Mouse (Mus musculus): ENCODE results near the gene Gm2696.
"Not testable (repeated sequence)": the region's sequence is repeated elsewhere in the genome, so short reads cannot be mapped to it uniquely, and the experiment has no call there.

The Gm2696 gene

GRCm38 (mm10) chr10:77814382-77814781, at the start of gene Gm2696:
Gene Gm2696 (plus strand): TSS chr10:77814682.
- in situ Hi-C loops (cut with MboI, MseI), result no loop called here

DNA sequence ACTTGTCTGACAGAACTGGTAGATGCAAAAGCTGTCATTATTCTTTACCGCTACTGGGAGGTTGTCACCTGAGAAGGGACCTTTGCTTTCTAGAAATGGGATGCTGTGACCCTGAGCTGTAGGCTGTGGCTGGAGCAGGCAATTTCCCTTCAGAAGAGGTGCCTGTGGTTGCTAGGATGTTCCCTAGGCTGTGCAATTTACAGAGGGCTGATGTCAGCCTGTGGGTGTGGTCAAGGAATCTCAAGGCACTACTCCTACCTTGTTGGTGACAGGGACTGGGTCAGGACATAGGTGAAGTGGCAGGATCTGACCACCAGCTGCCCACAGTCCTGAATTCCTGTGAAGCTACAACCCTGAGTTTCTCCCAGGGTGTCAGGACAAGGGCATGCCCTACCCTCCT, 44.8 kb upstream of the Gm2696 start:
- in situ Hi-C loops (cut with MboI, MseI), result no loop called here

GRCm38 (mm10) chr10:77771225-77771624, 43.3 kb upstream of the Gm2696 start, which contains the start of gene Gm3238:
Gene Gm3238 (minus strand): TSS chr10:77771325.
- in situ Hi-C loops (cut with MboI, MseI), result not testable (repeated sequence)

DNA sequence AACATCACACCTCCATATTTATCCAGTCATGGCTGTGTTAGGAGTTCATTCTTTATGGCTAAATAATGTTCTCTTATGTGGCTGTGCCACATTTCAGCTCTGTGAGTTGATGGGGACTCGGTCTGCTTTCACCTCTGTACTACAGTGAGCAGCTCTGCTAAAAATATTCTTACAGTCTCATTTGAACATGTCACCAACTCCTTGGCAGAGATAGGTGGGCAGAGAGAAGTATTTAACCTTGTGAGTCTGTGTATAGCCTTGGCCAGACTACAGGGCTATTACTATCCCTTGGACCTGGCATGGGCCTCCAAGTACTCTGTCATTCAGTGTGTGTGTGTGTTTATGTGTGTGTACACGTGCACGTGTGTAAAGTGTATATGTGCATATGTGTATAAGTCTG, 42.3 kb upstream of the Gm2696 start:
- in situ Hi-C loops (cut with MboI, MseI), result not testable (repeated sequence)

DNA sequence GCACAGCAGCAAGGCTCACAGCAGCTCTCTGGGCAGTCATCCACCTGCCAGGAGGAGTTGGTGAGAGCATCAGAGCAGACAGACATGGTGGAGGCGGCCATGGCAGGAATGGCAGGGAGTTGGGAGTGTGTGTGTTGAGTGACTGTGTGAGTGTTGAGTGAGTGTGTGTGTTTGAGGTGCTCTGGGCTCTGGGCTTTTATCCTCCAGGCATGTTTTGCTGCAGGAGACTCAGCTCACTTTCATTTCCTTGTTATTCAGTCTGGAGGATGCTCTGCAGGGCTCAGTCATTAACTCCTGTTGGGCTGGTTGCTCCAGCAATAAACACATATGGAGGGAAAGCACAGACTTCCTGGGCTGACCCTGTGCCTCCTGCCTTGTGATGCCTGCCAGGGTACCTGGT, 37.6 kb upstream of the Gm2696 start, which contains the start of gene Gm7138:
Gm7138 (minus strand) TSS at position 101 of the 400 bp plus-strand sequence.
- in situ Hi-C loops (cut with MboI, MseI), result not testable (repeated sequence)

DNA sequence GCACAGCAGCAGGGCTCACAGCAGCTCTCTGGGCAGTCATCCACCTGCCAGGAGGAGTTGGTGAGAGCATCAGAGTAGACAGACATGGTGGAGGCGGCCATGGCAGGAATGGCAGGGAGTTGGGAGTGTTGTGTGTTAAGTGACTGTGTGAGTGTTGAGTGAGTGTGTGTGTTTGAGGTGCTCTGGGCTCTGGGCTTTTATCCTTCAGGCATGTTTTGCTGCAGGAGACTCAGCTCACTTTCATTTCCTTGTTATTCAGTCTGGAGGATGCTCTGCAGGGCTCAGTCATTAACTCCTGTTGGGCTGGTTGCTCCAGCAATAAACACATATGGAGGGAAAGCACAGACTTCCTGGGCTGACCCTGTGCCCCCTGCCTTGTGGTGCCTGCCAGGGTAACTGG, 32.0 kb upstream of the Gm2696 start, which contains the start of gene Gm3250:
Gm3250 (minus strand) TSS at position 101 of the 400 bp plus-strand sequence.
- in situ Hi-C loops (cut with MboI, MseI), result not testable (repeated sequence)

DNA sequence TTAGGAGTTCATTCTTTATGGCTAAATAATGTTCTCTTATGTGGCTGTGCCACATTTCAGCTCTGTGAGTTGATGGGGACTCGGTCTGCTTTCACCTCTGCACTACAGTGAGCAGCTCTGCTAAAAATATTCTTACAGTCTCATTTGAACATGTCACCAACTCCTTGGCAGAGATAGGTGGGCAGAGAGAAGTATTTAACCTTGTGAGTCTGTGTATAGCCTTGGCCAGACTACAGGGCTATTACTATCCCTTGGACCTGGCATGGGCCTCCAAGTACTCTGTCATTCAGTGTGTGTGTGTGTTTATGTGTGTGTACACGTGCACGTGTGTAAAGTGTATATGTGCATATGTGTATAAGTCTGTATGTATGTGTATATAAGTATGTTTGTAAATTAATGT, 31.1 kb upstream of the Gm2696 start:
- in situ Hi-C loops (cut with MboI, MseI), result not testable (repeated sequence)

DNA sequence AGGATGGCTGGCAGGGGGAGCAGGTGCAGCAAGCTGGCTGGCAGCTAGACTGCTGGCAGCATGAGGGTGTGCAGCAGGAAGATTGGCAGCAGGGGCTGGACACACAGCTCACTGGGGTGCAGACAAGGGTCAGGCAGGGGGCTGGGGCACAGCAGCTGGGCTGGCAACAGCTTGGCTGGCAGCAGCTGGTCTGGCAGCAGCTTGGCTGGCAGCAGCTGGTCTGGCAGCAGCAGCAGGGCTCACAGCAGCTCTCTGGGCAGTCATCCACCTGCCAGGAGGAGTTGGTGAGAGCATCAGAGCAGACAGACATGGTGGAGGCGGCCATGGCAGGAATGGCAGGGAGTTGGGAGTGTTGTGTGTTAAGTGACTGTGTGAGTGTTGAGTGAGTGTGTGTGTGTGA, 26.6 kb upstream of the Gm2696 start, which contains the start of gene Gm7137:
Gm7137 (minus strand) TSS at position 325 of the 400 bp plus-strand sequence.
- in situ Hi-C loops (cut with MboI, MseI), result not testable (repeated sequence)

GRCm38 (mm10) chr10:77788621-77789020, 25.9 kb upstream of the Gm2696 start:
- in situ Hi-C loops (cut with MboI, MseI), result no loop called here

- in situ Hi-C loops (cut with MboI, MseI), result no loop called here
These were observed 19.5 kb upstream of the Gm2696 start, which contains the start of gene Gm9639 for GRCm38 (mm10) chr10:77794976-77795375. Gene Gm9639 (minus strand): TSS chr10:77795076.

DNA sequence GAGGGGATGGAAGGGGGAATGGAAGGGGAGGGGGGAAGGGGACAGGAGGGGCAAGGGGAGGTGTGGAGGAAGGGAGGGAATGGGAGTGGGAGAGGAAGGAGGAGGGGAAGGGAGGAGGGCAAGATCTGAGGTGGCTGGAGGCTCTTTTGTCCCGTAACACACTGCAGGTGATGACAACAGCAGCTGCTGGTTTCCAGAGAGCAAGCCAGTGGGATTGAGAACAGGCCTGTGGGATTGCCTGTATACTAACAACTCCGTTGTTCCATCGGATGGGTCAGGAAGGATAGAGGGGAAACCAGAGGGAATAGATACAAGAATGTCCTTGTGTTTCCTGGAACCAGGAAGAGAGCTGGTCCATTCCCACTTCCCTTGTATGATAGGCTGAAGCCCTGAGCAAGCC, 16.8 kb upstream of the Gm2696 start:
- in situ Hi-C loops (cut with MboI, MseI), result no loop called here

DNA sequence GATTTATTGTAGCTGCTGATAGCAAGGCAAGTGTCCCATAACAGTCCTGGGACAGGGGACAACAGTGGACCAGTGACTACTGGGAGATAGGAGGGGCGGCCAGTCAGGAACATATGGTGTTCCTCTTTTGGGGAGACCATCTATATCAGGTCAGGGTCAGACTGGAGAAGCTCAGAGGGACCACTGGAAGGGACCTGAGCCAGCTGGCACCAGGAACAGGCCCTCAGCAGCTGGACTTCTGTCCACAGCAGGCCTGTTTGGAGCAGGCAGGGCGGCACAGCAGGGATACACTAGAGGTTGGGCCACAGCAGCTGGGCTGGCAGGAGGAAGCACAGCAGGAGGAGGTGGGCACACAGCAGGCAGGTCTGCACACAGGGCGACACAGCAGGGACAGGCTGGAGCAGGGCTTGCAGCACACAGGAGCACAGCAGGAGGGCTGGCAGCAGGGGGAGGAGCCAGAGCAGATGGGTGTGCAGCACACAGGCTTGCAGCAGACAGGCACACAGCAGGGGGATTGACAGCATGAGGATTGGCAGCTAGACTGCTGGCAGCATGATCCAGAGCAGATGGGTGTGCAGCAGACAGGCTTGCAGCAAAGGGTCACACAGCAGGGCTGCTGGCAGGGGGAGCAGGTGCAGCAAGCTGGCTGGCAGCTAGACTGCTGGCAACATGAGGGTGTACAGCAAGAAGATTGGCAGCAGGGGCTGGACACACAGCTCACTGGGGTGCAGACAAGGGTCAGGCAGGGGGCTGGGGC, 16.1 kb upstream of the Gm2696 start:
- in situ Hi-C loops (cut with MboI, MseI), result not testable (repeated sequence)

GRCm38 (mm10) chr10:77798921-77799508, 15.5 kb upstream of the Gm2696 start, which contains the start of gene Gm19668:
Gene Gm19668 (minus strand): TSS chr10:77799133.
- in situ Hi-C loops (cut with MboI, MseI), result no loop called here

DNA sequence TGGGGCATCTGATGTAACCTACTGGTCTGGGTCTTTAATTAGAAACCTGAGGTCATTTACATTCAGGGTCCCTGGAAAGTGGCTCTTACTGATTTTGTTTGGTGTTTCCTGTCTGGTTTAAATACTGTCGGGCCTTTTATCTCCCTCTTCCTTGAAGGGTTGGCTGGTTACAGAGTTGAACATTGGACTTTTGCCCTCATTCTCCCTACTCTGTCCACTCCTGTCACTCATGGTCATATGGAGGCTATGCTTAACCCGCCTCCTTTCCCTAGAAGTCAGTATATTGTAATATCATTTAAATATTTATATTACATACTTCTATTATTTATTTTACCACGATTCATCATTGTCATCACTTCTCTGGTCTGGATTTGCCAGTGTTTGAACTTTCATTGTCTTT, 10.4 kb upstream of the Gm2696 start:
- in situ Hi-C loops (cut with MboI, MseI), result no loop called here

GRCm38 (mm10) chr10:77811743-77812142, 2.7 kb upstream of the Gm2696 start, which contains the start of gene Gm9507:
Gene Gm9507 (minus strand): TSS chr10:77811843.
- in situ Hi-C loops (cut with MboI, MseI), result no loop called here

DNA sequence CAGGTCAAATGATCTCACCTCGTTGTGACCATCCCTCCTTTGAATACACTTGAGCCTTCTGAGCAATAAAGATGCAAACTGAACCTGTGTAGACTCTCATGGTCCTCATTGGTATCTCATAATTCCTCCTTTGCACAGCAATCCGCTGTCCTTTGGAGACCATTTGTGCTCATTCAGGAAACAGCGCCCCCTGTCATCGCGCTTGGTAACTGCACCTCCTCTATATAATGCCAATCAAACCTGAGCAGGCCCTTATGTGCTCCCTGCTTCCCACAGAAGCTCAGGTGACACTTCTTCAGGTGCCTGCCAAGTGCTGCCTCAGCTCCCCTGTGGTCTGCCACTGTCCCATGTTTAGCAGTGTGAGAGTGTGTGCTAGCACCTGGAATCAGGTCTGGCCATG, 1.0 kb downstream of the Gm2696 start:
- in situ Hi-C loops (cut with MboI, MseI), result no loop called here

GRCm38 (mm10) chr10:77818523-77818922, 4.0 kb downstream of the Gm2696 start:
- in situ Hi-C loops (cut with MboI, MseI), result no loop called here

DNA sequence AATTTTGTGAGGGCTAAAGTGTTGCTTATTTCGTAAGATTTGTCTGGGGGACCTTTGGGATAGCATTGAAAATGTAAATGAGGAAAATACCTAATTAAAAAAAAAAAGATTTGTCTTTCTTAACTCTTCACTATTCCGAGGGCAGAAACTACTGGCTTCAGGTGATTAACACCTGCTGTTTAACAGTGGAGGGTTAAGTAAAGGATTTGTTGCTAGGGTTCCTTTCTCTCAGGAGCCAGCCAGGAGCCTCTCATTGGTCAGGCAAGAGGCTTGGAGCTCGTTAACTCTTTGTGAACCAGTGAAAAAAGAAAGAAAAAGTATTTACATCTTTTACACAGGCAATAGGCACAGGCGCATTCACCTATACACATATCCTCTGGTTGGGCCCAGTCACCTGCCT, 4.7 kb downstream of the Gm2696 start:
- in situ Hi-C loops (cut with MboI, MseI), result no loop called here

- in situ Hi-C loops (cut with MboI, MseI), result loop anchor here in 1 of 2 experiments (25.0 kb wide), 1 partner anchor 1085 kb away; the partner anchor contains the start of gene Olfr1354
These were observed 12.5 kb downstream of the Gm2696 start, which contains the start of gene Krtap10-4 for GRCm38 (mm10) chr10:77826951-77827350. Gene Krtap10-4 (minus strand): TSS chr10:77827095.

GRCm38 (mm10) chr10:77835647-77836046, 21.2 kb downstream of the Gm2696 start, which contains the start of gene Krtap10-10:
Gene Krtap10-10 (plus strand): TSS chr10:77835947.
- in situ Hi-C loops (cut with MboI, MseI), result loop anchor here in 1 of 2 experiments (25.0 kb wide), 1 partner anchor 1077 kb away; the partner anchor contains the start of gene Olfr1354

DNA sequence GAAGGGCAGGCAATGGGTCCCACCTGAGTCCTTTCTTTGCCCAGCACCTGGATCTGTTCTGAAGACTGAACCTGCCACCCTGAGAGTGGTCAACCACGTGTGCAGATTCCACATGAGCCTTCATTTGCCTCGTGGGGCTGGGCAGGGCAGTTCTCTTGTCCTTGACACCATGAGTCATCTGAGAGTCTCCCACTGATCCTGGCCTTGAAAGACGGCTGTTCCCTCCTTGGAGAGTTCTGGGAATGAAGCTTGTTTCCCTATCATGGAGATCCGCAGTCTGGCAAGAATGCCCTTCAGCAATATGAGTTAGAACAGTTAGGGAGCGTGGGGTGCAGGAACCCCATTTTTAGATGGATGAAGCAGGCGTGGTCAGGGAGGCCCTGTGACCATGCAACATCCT, 24.5 kb downstream of the Gm2696 start:
- in situ Hi-C loops (cut with MboI, MseI), result loop anchor here in 1 of 2 experiments (25.0 kb wide), 1 partner anchor 1073 kb away; the partner anchor contains the start of gene Olfr1354

DNA sequence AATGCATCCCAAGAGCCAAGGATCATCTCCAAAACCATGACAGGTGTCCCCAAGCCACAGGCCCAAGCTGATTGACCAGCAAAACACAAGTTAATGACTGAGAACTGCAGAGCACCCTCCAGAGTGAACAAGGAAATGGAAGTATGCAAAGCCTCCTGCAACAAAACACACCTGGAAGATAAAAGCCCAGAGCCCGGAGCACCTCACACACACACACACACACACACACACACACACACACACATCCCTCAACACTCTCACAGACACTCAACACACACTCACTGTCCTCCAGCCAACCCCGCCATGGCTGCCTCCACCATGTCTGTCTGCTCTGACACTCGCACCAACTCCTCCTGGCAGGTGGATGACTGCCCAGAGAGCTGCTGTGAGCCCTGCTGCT, 32.0 kb downstream of the Gm2696 start, which contains the start of gene Gm36176:
Gm36176 (plus strand) TSS at position 301 of the 400 bp plus-strand sequence.
- in situ Hi-C loops (cut with MboI, MseI), result loop anchor here in 1 of 2 experiments (25.0 kb wide), 1 partner anchor 1066 kb away; the partner anchor contains the start of gene Olfr1354
